In the genomic region with DNA sequence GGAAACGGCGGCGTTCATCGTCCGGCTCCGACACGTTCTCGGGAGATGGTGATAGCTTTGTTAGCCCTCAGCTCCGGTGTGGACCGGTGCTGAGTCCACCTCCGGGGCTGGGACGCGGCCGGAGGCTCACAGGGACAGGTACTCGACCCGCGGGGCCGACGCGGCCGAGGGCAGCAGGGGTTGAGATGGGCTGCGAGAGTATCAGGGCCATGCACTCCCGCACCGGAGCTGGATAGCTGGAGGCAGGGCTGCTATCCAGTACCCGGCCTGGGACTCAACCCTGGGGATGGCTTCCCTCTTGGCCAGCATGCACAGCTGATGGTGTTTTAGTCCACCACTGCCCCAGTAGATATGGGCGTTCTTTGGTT, we compare ENCODE assay signal across 7 mouse cellular contexts. TPM values are rescaled to one million over a fixed set of nuclear protein-coding genes. Genes with fewer than 3 reads are reported as not detected.
DNase-seq lines count a peak whose midpoint lies in the region; ATAC-seq and TF ChIP-seq lines count a peak whose summit lies in the region.

No protein-coding gene starts in this region.

- TF ChIP-seq EP300 in lung, postnatal 0 days (IDR thresholded peaks at IDR 0.05): no peak

- H3K36me3 ChIP-seq in lung, postnatal 0 days (ENCODE audit: insufficient read depth, low read length): no peaks in the 10 kb centered on the region
- H3K36me3 ChIP-seq in forebrain, embryonic 10.5 days (replicated peaks): peaks cover 31% of the 10 kb centered on the region
- H3K36me3 ChIP-seq in limb, embryonic 14.5 days (ENCODE audit: control insufficient read depth, insufficient read depth, low read length): no peaks in the 10 kb centered on the region
- H3K36me3 ChIP-seq in stomach, embryonic 15.5 days: no peaks in the 10 kb centered on the region

- peak overlapping the region; percentile 58 for H3K4me3 ChIP-seq in lung, postnatal 0 days (ENCODE audit: low read depth, low read length)
- H3K4me3 ChIP-seq in forebrain, embryonic 10.5 days: peak overlapping the region; percentile 92
- H3K4me3 ChIP-seq in limb, embryonic 14.5 days (replicated peaks; ENCODE audit: low read length): peak overlapping the region; percentile 80
- peak overlapping the region; percentile 77 for H3K4me3 ChIP-seq in stomach, embryonic 15.5 days (replicated peaks)

- H3K9ac ChIP-seq in lung, postnatal 0 days (replicated peaks; ENCODE audit: low read depth): peak overlapping the region; percentile 26; the same call in 1 of the 2 replicates
- H3K9ac ChIP-seq in limb, embryonic 14.5 days (ENCODE audit: low read depth, low read length, severe bottlenecking): peak overlapping the region; percentile 75
- H3K9ac ChIP-seq in stomach, embryonic 15.5 days: peak overlapping the region; percentile 77; the same call in 1 of the 2 replicates

- TF ChIP-seq POLR2A in limb, embryonic 14.5 days (IDR thresholded peaks at IDR 0.05; ENCODE audit: borderline replicate concordance, extremely low read depth, insufficient read depth, insufficient read length): no peak

- H3K4me2 ChIP-seq in lung, postnatal 0 days (replicated peaks; ENCODE audit: low read depth, low read length): peak overlapping the region; percentile 84
- H3K4me2 ChIP-seq in limb, embryonic 14.5 days (replicated peaks; ENCODE audit: low read depth, low read length, severe bottlenecking): peak overlapping the region; percentile 81
- H3K4me2 ChIP-seq in stomach, embryonic 15.5 days: peak overlapping the region; percentile 94

- WGBS in lung, postnatal 0 days: 1% methylated on average over 26 of the region's 26 CpGs
- under 1% methylated on average over 26 of the region's 26 CpGs for WGBS in forebrain, embryonic 10.5 days
- WGBS in limb, embryonic 14.5 days: under 1% methylated on average over 24 of the region's 26 CpGs
- 1% methylated on average over 26 of the region's 26 CpGs for WGBS in stomach, embryonic 15.5 days

- no peak for DNase-seq in lung, postnatal 0 days (ENCODE audit: low spot score)
- DNase-seq in lung, postnatal 25 days (ENCODE audit: low spot score): no peak
- no peak for DNase-seq in forebrain, embryonic 10.5 days (ENCODE audit: extremely low spot score, low spot score)
- no peak for DNase-seq in limb, embryonic 14.5 days (ENCODE audit: low spot score)
- no peak for DNase-seq in right cerebral cortex, postnatal 14 days
- DNase-seq in frontal cortex, postnatal 36 days (ENCODE audit: low spot score in 2 of 2): no peak

- H3K27ac ChIP-seq in lung, postnatal 0 days (ENCODE audit: low read length): no peak overlapping the region
- H3K27ac ChIP-seq in forebrain, embryonic 10.5 days: peak overlapping the region; percentile 90
- H3K27ac ChIP-seq in limb, embryonic 14.5 days (replicated peaks; ENCODE audit: low read depth, low read length): no peak overlapping the region
- no peak overlapping the region for H3K27ac ChIP-seq in stomach, embryonic 15.5 days

- H3K4me1 ChIP-seq in lung, postnatal 0 days (ENCODE audit: insufficient read depth, low read depth, low read length): peaks cover 7% of the 10 kb centered on the region; the same call in 1 of the 2 replicates
- H3K4me1 ChIP-seq in forebrain, embryonic 10.5 days: peaks cover 22% of the 10 kb centered on the region
- H3K4me1 ChIP-seq in limb, embryonic 14.5 days (ENCODE audit: control insufficient read depth, insufficient read depth, low read length): peaks cover 8% of the 10 kb centered on the region
- H3K4me1 ChIP-seq in stomach, embryonic 15.5 days: peaks cover 11% of the 10 kb centered on the region; the same call in 1 of the 2 replicates

- H3K9me3 ChIP-seq in lung, postnatal 0 days (ENCODE audit: low read length): no peaks in the 10 kb centered on the region
- no peaks in the 10 kb centered on the region for H3K9me3 ChIP-seq in forebrain, embryonic 10.5 days
- H3K9me3 ChIP-seq in limb, embryonic 14.5 days (ENCODE audit: control insufficient read depth, low read length): no peaks in the 10 kb centered on the region
- H3K9me3 ChIP-seq in stomach, embryonic 15.5 days: no peaks in the 10 kb centered on the region

- H3K27me3 ChIP-seq in lung, postnatal 0 days (replicated peaks; ENCODE audit: insufficient read depth, low read length): no peaks in the 10 kb centered on the region
- no peaks in the 10 kb centered on the region for H3K27me3 ChIP-seq in forebrain, embryonic 10.5 days (ENCODE audit: poor library complexity, severe bottlenecking)
- no peaks in the 10 kb centered on the region for H3K27me3 ChIP-seq in limb, embryonic 14.5 days (ENCODE audit: control insufficient read depth, insufficient read depth, low read length)
- H3K27me3 ChIP-seq in stomach, embryonic 15.5 days (replicated peaks): no peaks in the 10 kb centered on the region

- peak; percentile 26 for ATAC-seq in lung, postnatal 0 days
- ATAC-seq in limb, embryonic 14.5 days (ENCODE audit: low FRiP score, low read depth): 0 out of 2 replicates have a peak, but pooled peaks have one; percentile 9
- peak; percentile 63 for ATAC-seq in stomach, embryonic 15.5 days (ENCODE audit: insufficient read depth, low FRiP score, low read depth)

- no peak for TF ChIP-seq CTCF in lung, postnatal 0 days (IDR thresholded peaks at IDR 0.05)

RNA-seq across cellular contexts. Expression of a gene that starts 0.3 kb away (rescaled TPM):
- polyA plus RNA-seq in lung, postnatal 0 days (2015; fragmentation: Nextera tagmentation; extraction: Ambion mirVana): 0.38 and 0.58 TPM in 2 replicates
- 14.7 and 15.8 TPM in 2 replicates for polyA plus RNA-seq in forebrain, embryonic 10.5 days (2016; fragmentation: Nextera tagmentation; extraction: Ambion mirVana)
- 5.5 and 6.5 TPM in 2 replicates for polyA plus RNA-seq in limb, embryonic 14.5 days (2012; rRNA removed)
- polyA plus RNA-seq in limb, embryonic 14.5 days (2014; fragmentation: Nextera tagmentation; extraction: Ambion mirVana): 5.5 and 6.1 TPM in 2 replicates
- polyA plus RNA-seq in stomach, embryonic 15.5 days (2015; fragmentation: Nextera tagmentation; extraction: Ambion mirVana): 6.6 and 6.8 TPM in 2 replicates

RNA-seq across cellular contexts. Expression of a gene that starts 21.6 kb away (rescaled TPM):
- polyA plus RNA-seq in lung, postnatal 0 days (2015; fragmentation: Nextera tagmentation; extraction: Ambion mirVana): 0.10 and 0.12 TPM in 2 replicates
- 0.09 and 0.12 TPM in 2 replicates for polyA plus RNA-seq in forebrain, embryonic 10.5 days (2016; fragmentation: Nextera tagmentation; extraction: Ambion mirVana)
- 0.26 and 0.32 TPM in 2 replicates for polyA plus RNA-seq in limb, embryonic 14.5 days (2012; rRNA removed)
- 0.43 and 0.44 TPM in 2 replicates for polyA plus RNA-seq in limb, embryonic 14.5 days (2014; fragmentation: Nextera tagmentation; extraction: Ambion mirVana)
- polyA plus RNA-seq in stomach, embryonic 15.5 days (2015; fragmentation: Nextera tagmentation; extraction: Ambion mirVana): 0.03 TPM in 2 replicates

Comparison
In these comparisons a context has a peak if more than half of its experiments do, and no peak if none do; other contexts are left out.
1. ATAC-seq: peak in every context shown above with its lines; median percentile 63 in stomach, embryonic 15.5 days; 26 in lung, postnatal 0 days; 9 in limb, embryonic 14.5 days.
2. H3K9ac ChIP-seq: peak in every context shown above with its lines; median percentile 77 in stomach, embryonic 15.5 days; 75 in limb, embryonic 14.5 days; 26 in lung, postnatal 0 days.